Mouse (Mus musculus) heart, adult 2 months (tissue): ENCODE data around the gene Hemgn. TPM values are rescaled to one million over a fixed set of nuclear protein-coding genes. Genes with fewer than 3 reads are reported as not detected.
A peak's percentile ranks its signal among the peaks of the same experiment; 100 is the strongest.

Experiments used
- DNase-seq, 2 experiments: peaks; one replicate each; pipeline ENCODE4 v3.0.0; 2021
- H3K27ac ChIP-seq: fragments of 200-600 bp; 2 replicates; pipeline ENCODE4 v1.8.1; 2022
- H3K27me3 ChIP-seq: fragments of 200-500 bp; 2 replicates; pipeline ENCODE4 v1.6.1; 2012; ENCODE audit warnings: mild to moderate bottlenecking, low read length, inconsistent platforms, mixed read lengths; ENCODE audit not compliant: control insufficient read depth, insufficient read depth
- H3K36me3 ChIP-seq: fragments of 200-500 bp; 2 replicates; pipeline ENCODE4 v1.6.1; 2012; ENCODE audit warnings: low read length, inconsistent platforms; ENCODE audit not compliant: control insufficient read depth, insufficient read depth
- H3K4me1 ChIP-seq: fragments of 200-500 bp; 2 replicates; pipeline ENCODE4 v1.6.1; 2011; ENCODE audit warnings: low read length; ENCODE audit not compliant: control insufficient read depth, insufficient read depth
- H3K4me3 ChIP-seq: fragments of 200-600 bp; 2 replicates; pipeline ENCODE4 v1.8.1; 2022
- H3K79me2 ChIP-seq: fragments of 200-500 bp; replicated peaks from 2 replicates; pipeline ENCODE4 v1.6.1; 2012; ENCODE audit warnings: mild to moderate bottlenecking, inconsistent platforms, low read length, moderate library complexity, mixed read lengths; ENCODE audit not compliant: control insufficient read depth, insufficient read depth
- H3K9ac ChIP-seq: fragments of 200-500 bp; 2 replicates; pipeline ENCODE4 v1.6.1; 2012; ENCODE audit warnings: low read depth, mild to moderate bottlenecking, control low read depth, inconsistent platforms, low read length, mixed read lengths
- CTCF ChIP-seq: fragments of 200-600 bp; IDR thresholded peaks from 2 replicates; pipeline ENCODE4 v1.8.1; 2022; ENCODE audit warnings: antibody characterized with exemption, mild to moderate bottlenecking, moderate library complexity
- EP300 ChIP-seq: fragments of 200-500 bp; IDR thresholded peaks from 2 replicates; pipeline ENCODE4 v1.6.1; 2011; ENCODE audit warnings: low read depth, low read length, control low read depth; ENCODE audit not compliant: insufficient read depth
- POLR2A ChIP-seq: fragments of 200-500 bp; IDR thresholded peaks from 2 replicates; pipeline ENCODE4 v1.6.1; 2011; ENCODE audit warnings: mild to moderate bottlenecking, low read depth, low read length, control low read depth; ENCODE audit not compliant: insufficient read depth
- WGBS: fragments of 180-500 bp; shearing (Covaris S2); methylation state at CpG from one replicate; pipeline ENCODE4 v1.1.7; 2018; 5-methylcytosine and 5-hydroxymethylcytosine counted together
- intact Hi-C: fragments of 180-260 bp; cut with DNase I; formaldehyde crosslinking; loops from one replicate; pipeline ENCODE4 v1.15.1; 2025
- polyA plus RNA-seq: library from polyadenylated mRNA; depleted of rRNA; stranded (reverse); fragments of >200 nt; gene quantifications from 2 replicates; pipeline ENCODE4 v1.2.3, GENCODE M21; 2012
- total RNA-seq, 2 experiments: library from RNA; stranded (reverse); gene quantifications; 2 replicates each; pipeline ENCODE4 v1.2.3; 2021

Hemgn gene
- total and polyA plus RNA-seq, 3 experiments: 0.06 to 0.73 (median 0.10) TPM

- TF ChIP-seq CTCF: peak; percentile 60
- TF ChIP-seq POLR2A: no peak
- peak in 1 of 2 experiments; percentile 34 for DNase-seq
- peak overlapping the region; percentile 12; the same call in 1 of the 2 replicates for H3K27ac ChIP-seq
- H3K4me3 ChIP-seq: peak overlapping the region; percentile 51
- 51% methylated on average over 6 of the region's 6 CpGs for WGBS
- H3K4me1 ChIP-seq: peaks cover 3% of the 10 kb centered on the region; the same call in 1 of the 2 replicates
- no peak overlapping the region for H3K9ac ChIP-seq
- intact Hi-C loops: loop anchor here (10.0 kb wide), 1 partner anchor 280 kb away; the partner anchor contains the start of gene Tbc1d2
- H3K27me3 ChIP-seq: peaks cover 2% of the 10 kb centered on the region; the same call in 1 of the 2 replicates
- no peaks in the 10 kb centered on the region for H3K36me3 ChIP-seq
- H3K79me2 ChIP-seq: no peaks in the 10 kb centered on the region
Measured at GRCm38 (mm10) chr4:46374455-46374854, 38.9 kb downstream of the Hemgn start.

- intact Hi-C loops: loop anchor here (10.0 kb wide), 1 partner anchor 284 kb away; the partner anchor contains the start of gene Tbc1d2
- no peaks in the 10 kb centered on the region for H3K36me3 ChIP-seq
- WGBS: 3% methylated on average over 19 of the region's 19 CpGs
Measured at GRCm38 (mm10) chr4:46371030-46371429, 42.3 kb downstream of the Hemgn start.

GRCm38 (mm10) chr4:46370406-46370805, 42.9 kb downstream of the Hemgn start:
- peaks cover 2% of the 10 kb centered on the region; the same call in 1 of the 2 replicates for H3K27me3 ChIP-seq
- peaks cover 3% of the 10 kb centered on the region; the same call in 1 of the 2 replicates for H3K4me1 ChIP-seq
- no peaks in the 10 kb centered on the region for H3K79me2 ChIP-seq
- DNase-seq: no peak
- TF ChIP-seq POLR2A: no peak
- no peak for TF ChIP-seq EP300
- no peak for TF ChIP-seq CTCF
- H3K4me3 ChIP-seq: no peak overlapping the region
- WGBS: 38% methylated on average over 6 of the region's 6 CpGs
- intact Hi-C loops: loop anchor here (10.0 kb wide), 1 partner anchor 284 kb away; the partner anchor contains the start of gene Tbc1d2
- no peaks in the 10 kb centered on the region for H3K36me3 ChIP-seq
- H3K27ac ChIP-seq: no peak overlapping the region
- no peak overlapping the region for H3K9ac ChIP-seq

More at GRCm38 (mm10) chr4:46371030-46371429, 42.3 kb downstream of the Hemgn start:
- H3K27ac ChIP-seq: no peak overlapping the region
- peaks cover 2% of the 10 kb centered on the region; the same call in 1 of the 2 replicates for H3K27me3 ChIP-seq
- no peak for TF ChIP-seq EP300
- TF ChIP-seq POLR2A: no peak
- TF ChIP-seq CTCF: no peak
- H3K9ac ChIP-seq: peak overlapping the region; percentile 30; the same call in 1 of the 2 replicates
- no peak overlapping the region for H3K4me3 ChIP-seq
- H3K79me2 ChIP-seq: no peaks in the 10 kb centered on the region
- peaks cover 3% of the 10 kb centered on the region; the same call in 1 of the 2 replicates for H3K4me1 ChIP-seq
- DNase-seq: peak; percentile 67 to 68

GRCm38 (mm10) chr4:46369070-46369469, 44.2 kb downstream of the Hemgn start:
- Histone ChIP-seq H3K27ac (no peak overlapping the region), H3K79me2 (no peaks in the 10 kb centered on the region), H3K4me3 (no peak overlapping the region), H3K27me3 (peaks cover 2% of the 10 kb centered on the region; the same call in 1 of the 2 replicates), H3K4me1 (no peaks in the 10 kb centered on the region; the same call in 1 of the 2 replicates), H3K9ac (no peak overlapping the region), H3K36me3 (no peaks in the 10 kb centered on the region)
- intact Hi-C loops: no loop called here
- no peak for DNase-seq
- no peak for TF ChIP-seq POLR2A
- TF ChIP-seq EP300: no peak
- peak; percentile 33 for TF ChIP-seq CTCF
- 62% methylated on average over 4 of the region's 4 CpGs for WGBS

- no peaks in the 10 kb centered on the region for H3K79me2 ChIP-seq
- H3K36me3 ChIP-seq: no peaks in the 10 kb centered on the region
- peaks cover 2% of the 10 kb centered on the region; the same call in 1 of the 2 replicates for H3K27me3 ChIP-seq
- no peak for TF ChIP-seq EP300
- no peak for TF ChIP-seq POLR2A
- TF ChIP-seq CTCF: no peak
- no peaks in the 10 kb centered on the region; the same call in 1 of the 2 replicates for H3K4me1 ChIP-seq
- 11% methylated on average over 12 of the region's 12 CpGs for WGBS
- no peak overlapping the region for H3K27ac ChIP-seq
- DNase-seq: no peak
- intact Hi-C loops: no loop called here
- no peak overlapping the region for H3K9ac ChIP-seq
- no peak overlapping the region for H3K4me3 ChIP-seq
Measured at GRCm38 (mm10) chr4:46367487-46367959, 45.8 kb downstream of the Hemgn start.

GRCm38 (mm10) chr4:46364360-46364759, 48.9 kb downstream of the Hemgn start:
- no peak overlapping the region for H3K4me3 ChIP-seq
- H3K27ac ChIP-seq: no peak overlapping the region
- 74% methylated on average over 2 of the region's 2 CpGs for WGBS
- peak; percentile 20; the same call in 1 of the 2 replicates for TF ChIP-seq CTCF
- no peak for TF ChIP-seq EP300
- no peaks in the 10 kb centered on the region for H3K79me2 ChIP-seq
- intact Hi-C loops: no loop called here
- no peaks in the 10 kb centered on the region for H3K27me3 ChIP-seq
- no peak for DNase-seq
- no peaks in the 10 kb centered on the region for H3K4me1 ChIP-seq
- no peaks in the 10 kb centered on the region for H3K36me3 ChIP-seq
- no peak overlapping the region for H3K9ac ChIP-seq
